Mouse (Mus musculus) small intestine, adult 2 months (tissue): ENCODE data around the gene Ltb. TPM values are rescaled to one million over a fixed set of nuclear protein-coding genes. Genes with fewer than 3 reads are reported as not detected.
A peak's percentile ranks its signal among the peaks of the same experiment; 100 is the strongest.

Experiments used
- H3K27ac ChIP-seq: fragments of 200-500 bp; 2 replicates; pipeline ENCODE4 v1.5.1; 2012; ENCODE audit warnings: low read depth, low read length, control low read depth, inconsistent platforms; ENCODE audit not compliant: insufficient read depth
- H3K27me3 ChIP-seq: fragments of 200-500 bp; 2 replicates; pipeline ENCODE4 v1.6.1; 2012; ENCODE audit warnings: mild to moderate bottlenecking, moderate library complexity, low read length, inconsistent platforms; ENCODE audit not compliant: control insufficient read depth, insufficient read depth
- H3K36me3 ChIP-seq: fragments of 200-500 bp; 2 replicates; pipeline ENCODE4 v1.6.1; 2012; ENCODE audit warnings: mild to moderate bottlenecking, low read length, control low read depth, inconsistent platforms; ENCODE audit not compliant: control insufficient read depth, insufficient read depth
- H3K4me1 ChIP-seq: fragments of 200-500 bp; 2 replicates; pipeline ENCODE4 v1.6.1; 2012; ENCODE audit warnings: low read length, inconsistent platforms, mixed read lengths; ENCODE audit not compliant: control insufficient read depth, insufficient read depth, insufficient read length
- H3K4me3 ChIP-seq: fragments of 200-500 bp; 2 replicates; pipeline ENCODE4 v1.5.1; 2012; ENCODE audit warnings: low read depth, mild to moderate bottlenecking, control low read depth, inconsistent platforms, low read length, moderate library complexity
- CTCF ChIP-seq: fragments of 200-500 bp; IDR thresholded peaks from 2 replicates; pipeline ENCODE4 v1.5.1; 2012; ENCODE audit warnings: low read depth, mild to moderate bottlenecking, control low read depth, inconsistent platforms, low read length, moderate library complexity, mixed read lengths; ENCODE audit not compliant: insufficient replicate concordance, insufficient read length; ENCODE audit errors: extremely low read depth
- POLR2A ChIP-seq: fragments of 200-500 bp; IDR thresholded peaks from 2 replicates; pipeline ENCODE4 v1.6.1; 2012; ENCODE audit warnings: low read depth, mild to moderate bottlenecking, control low read depth, inconsistent platforms, low read length, moderate library complexity
- WGBS: fragments of 180-500 bp; shearing (Covaris S2); methylation state at CpG from one replicate; pipeline ENCODE4 v1.1.7; 2018; 5-methylcytosine and 5-hydroxymethylcytosine counted together
- polyA plus RNA-seq: library from polyadenylated mRNA; depleted of rRNA; stranded (reverse); fragments of >200 nt; gene quantifications from 2 replicates; pipeline ENCODE4 v1.2.3, GENCODE M21; 2012

Ltb gene
- polyA plus RNA-seq, 1 experiment: 32.9 TPM

- no peaks in the 10 kb centered on the region for H3K36me3 ChIP-seq
- WGBS: 15% methylated on average over 8 of the region's 8 CpGs
- H3K4me3 ChIP-seq: no peak overlapping the region
- no peaks in the 10 kb centered on the region for H3K27me3 ChIP-seq
- peaks cover 18% of the 10 kb centered on the region for H3K4me1 ChIP-seq
- H3K27ac ChIP-seq: peak overlapping the region; percentile 79
- no peak for TF ChIP-seq CTCF
- TF ChIP-seq POLR2A: no peak
Measured at GRCm38 (mm10) chr17:35174201-35174977, 19.9 kb upstream of the Ltb start.

GRCm38 (mm10) chr17:35175382-35175781 is 18.9 kb upstream of the Ltb start:
- H3K4me1 ChIP-seq: peaks cover 18% of the 10 kb centered on the region
- no peak overlapping the region for H3K4me3 ChIP-seq
- no peak overlapping the region for H3K27ac ChIP-seq
- H3K27me3 ChIP-seq: no peaks in the 10 kb centered on the region
- H3K36me3 ChIP-seq: no peaks in the 10 kb centered on the region
- no peak for TF ChIP-seq POLR2A
- TF ChIP-seq CTCF: no peak
- WGBS: 75% methylated on average over 6 of the region's 6 CpGs

GRCm38 (mm10) chr17:35175968-35176367 is 18.3 kb upstream of the Ltb start, which contains the start of gene Aif1:
TSS of gene Aif1 (minus strand) at chr17:35176068.
- H3K4me1 ChIP-seq: peaks cover 18% of the 10 kb centered on the region
- peak within 1 kb of the TSS; percentile 20; the same call in 1 of the 2 replicates for H3K27ac ChIP-seq
- TF ChIP-seq CTCF: no peak
- TF ChIP-seq POLR2A: no peak
- no peaks in the 10 kb centered on the region for H3K36me3 ChIP-seq
- H3K27me3 ChIP-seq: no peaks in the 10 kb centered on the region
- WGBS: 60% methylated on average over 2 of the region's 2 CpGs
- H3K4me3 ChIP-seq: no peak within 1 kb of the TSS

GRCm38 (mm10) chr17:35178528-35178927 is 15.7 kb upstream of the Ltb start:
- no peak overlapping the region for H3K4me3 ChIP-seq
- peaks cover 8% of the 10 kb centered on the region for H3K4me1 ChIP-seq
- 18% methylated on average over 5 of the region's 5 CpGs for WGBS
- TF ChIP-seq POLR2A (no peak), CTCF (peak; percentile 93)
- H3K27me3 ChIP-seq: no peaks in the 10 kb centered on the region
- H3K36me3 ChIP-seq: no peaks in the 10 kb centered on the region
- no peak overlapping the region for H3K27ac ChIP-seq

- WGBS: 82% methylated on average over 5 of the region's 5 CpGs
- Histone ChIP-seq H3K27me3 (no peaks in the 10 kb centered on the region), H3K4me3 (no peak overlapping the region), H3K36me3 (no peaks in the 10 kb centered on the region), H3K27ac (no peak overlapping the region), H3K4me1 (no peaks in the 10 kb centered on the region)
- TF ChIP-seq CTCF (no peak), POLR2A (no peak)
Measured at GRCm38 (mm10) chr17:35180093-35180492, 14.1 kb upstream of the Ltb start.

- peak overlapping the region; percentile 33 for H3K4me3 ChIP-seq
- H3K36me3 ChIP-seq: no peaks in the 10 kb centered on the region
- TF ChIP-seq POLR2A: no peak
- no peak for TF ChIP-seq CTCF
- 3% methylated on average over 18 of the region's 18 CpGs for WGBS
- peak overlapping the region; percentile 68 for H3K27ac ChIP-seq
- H3K4me1 ChIP-seq: no peaks in the 10 kb centered on the region; the same call in none of the 2 replicates
- no peaks in the 10 kb centered on the region for H3K27me3 ChIP-seq
Measured at GRCm38 (mm10) chr17:35185639-35186611, 8.3 kb upstream of the Ltb start.
